Mouse (Mus musculus) embryonic fibroblast, embryonic 13.5 days (primary cell): Measurements from ENCODE around the gene Pdxp.

Source experiments
- CTCF ChIP-seq: IDR thresholded peaks from 2 replicates; pipeline ENCODE4 v1.5.1; 2011; ENCODE audit warnings: mild to moderate bottlenecking, control low read depth, low read length, moderate library complexity, borderline replicate concordance; ENCODE audit not compliant: insufficient read depth
- POLR2A ChIP-seq: IDR thresholded peaks from 2 replicates; pipeline ENCODE4 v1.6.1; 2011; ENCODE audit warnings: low read depth, mild to moderate bottlenecking, control low read depth, low read length, moderate library complexity

DNA sequence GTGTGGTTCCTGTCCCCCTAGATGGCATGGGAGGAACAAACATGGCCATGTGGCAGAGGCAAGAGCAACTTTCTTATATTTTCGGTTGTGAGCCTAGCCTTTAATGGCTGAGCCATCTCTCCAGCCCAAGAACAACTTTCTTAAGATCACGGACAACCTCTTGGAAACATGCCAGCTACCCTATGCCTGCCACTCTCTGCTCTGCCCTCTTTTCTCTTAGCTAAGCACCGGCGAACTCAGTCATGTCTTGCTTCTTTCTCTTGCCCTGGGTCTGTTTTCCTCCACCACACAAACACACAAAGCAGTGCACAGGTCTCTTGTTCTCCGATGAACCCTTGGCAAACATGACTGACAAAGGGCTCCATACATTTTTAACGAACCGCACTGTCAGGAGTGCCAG, 32.5 kb downstream of the Pdxp start:
- TF ChIP-seq POLR2A = no peak
- TF ChIP-seq CTCF = no peak
